Mouse (Mus musculus) brown adipose tissue, adult 24 weeks (tissue): ENCODE results near the gene Sp100. TPM values are rescaled to one million over a fixed set of nuclear protein-coding genes. Genes with fewer than 3 reads are reported as not detected.

ENCODE experiments used
- H3K27ac ChIP-seq: fragments of 200-500 bp; replicated peaks from 2 replicates; pipeline ENCODE4 v1.5.1; 2012; ENCODE audit warnings: low read depth, mild to moderate bottlenecking, low read length
- H3K4me1 ChIP-seq: fragments of 200-500 bp; 2 replicates; pipeline ENCODE4 v1.6.1; 2012; ENCODE audit warnings: low read length, mixed read lengths; ENCODE audit not compliant: control insufficient read depth, insufficient read depth, insufficient read length
- H3K4me3 ChIP-seq: fragments of 200-500 bp; 2 replicates; pipeline ENCODE4 v1.5.1; 2012; ENCODE audit warnings: low read depth, mild to moderate bottlenecking, low read length, moderate library complexity; ENCODE audit not compliant: insufficient read depth
- polyA plus RNA-seq: library from polyadenylated mRNA; stranded (reverse); fragments of >200 nt; gene quantifications from 2 replicates; pipeline ENCODE4 v1.2.4, GENCODE M21; 2012; ENCODE audit not compliant: missing spikeins, insufficient read depth, insufficient read length

Gene Sp100
- polyA plus RNA-seq, 1 experiment, result 15.4 TPM

- Histone ChIP-seq H3K27ac (peak overlapping the region; percentile 99), H3K4me1 (peaks cover 32% of the 10 kb centered on the region), H3K4me3 (no peak overlapping the region)
Measured at GRCm38 (mm10) chr1:85751494-85751893, 101.7 kb downstream of the Sp100 start.

- peaks cover 34% of the 10 kb centered on the region for H3K4me1 ChIP-seq
- no peak overlapping the region for H3K4me3 ChIP-seq
- peak overlapping the region; percentile 91 for H3K27ac ChIP-seq
Measured at GRCm38 (mm10) chr1:85751932-85752680, 102.3 kb downstream of the Sp100 start.

GRCm38 (mm10) chr1:85757531-85758230 lies 107.9 kb downstream of the Sp100 start:
- H3K4me3 ChIP-seq, result no peak overlapping the region
- H3K27ac ChIP-seq, result no peak overlapping the region
- 0 out of 2 replicates have a peak, but pooled peaks cover 2% of the 10 kb centered on the region for H3K4me1 ChIP-seq

- Histone ChIP-seq H3K4me3 (no peak overlapping the region), H3K4me1 (0 out of 2 replicates have a peak, but pooled peaks cover 2% of the 10 kb centered on the region), H3K27ac (no peak overlapping the region)
Measured at GRCm38 (mm10) chr1:85758231-85758968, 108.6 kb downstream of the Sp100 start.

- H3K4me3 ChIP-seq, result no peak overlapping the region
- 0 out of 2 replicates have a peak, but pooled peaks cover 2% of the 10 kb centered on the region for H3K4me1 ChIP-seq
- H3K27ac ChIP-seq, result no peak overlapping the region
Measured at GRCm38 (mm10) chr1:85758969-85759293, 109.1 kb downstream of the Sp100 start.

Other genes with a start within 250 kb of the Sp100 start
- gene G530012D18Rik, start 74.3 kb upstream of the Sp100 start, polyA plus RNA-seq, result not detected in 2 replicates
- gene Sp110, start 51.2 kb upstream of the Sp100 start, polyA plus RNA-seq, result 2.4 and 2.7 TPM in 2 replicates
- 4.0 and 5.1 TPM in 2 replicates for gene Sp140, start 49.6 kb upstream of the Sp100 start, polyA plus RNA-seq
- gene A630001G21Rik, start 128.7 kb downstream of the Sp100 start, polyA plus RNA-seq, result 3.3 TPM in 1 of 2 replicates, not detected in the other
- 68.7 and 78.3 TPM in 2 replicates for gene Cab39, start 143.5 kb downstream of the Sp100 start, polyA plus RNA-seq
- 25.8 and 34.7 TPM in 2 replicates for gene Itm2c, start 244.3 kb downstream of the Sp100 start, polyA plus RNA-seq